Mouse (Mus musculus): ENCODE measurements around the gene Tmprss11a.

Gene Tmprss11a

GRCm38 (mm10) chr5:86468890-86469289, at the start of gene Tmprss11a:
Gene Tmprss11a, minus strand, starts transcription at chr5:86468990.
- DNase-seq (ENCODE audit: extremely low spot score, low read depth, low spot score) = no peak

DNA sequence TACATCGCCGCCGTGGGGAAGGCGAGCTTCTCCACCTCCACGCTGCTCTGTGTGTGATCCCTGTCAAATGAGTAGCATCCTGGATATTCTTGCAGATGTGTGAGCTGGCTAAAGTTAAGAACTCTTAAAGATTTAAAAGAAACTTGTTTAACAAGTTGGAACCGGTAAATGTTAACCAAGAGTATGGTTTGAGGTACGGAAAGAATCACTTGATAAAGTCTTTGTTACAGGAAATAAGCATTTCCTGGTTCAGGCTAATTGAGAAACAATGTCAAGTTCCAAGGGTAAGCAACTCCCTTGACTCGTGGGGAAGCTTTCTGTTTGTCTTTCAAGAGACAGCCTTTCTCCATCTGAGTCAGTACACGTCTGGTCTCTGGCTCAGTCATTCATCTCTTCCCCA, 49.7 kb upstream of the Tmprss11a start, which contains the start of gene Tmprss11g:
Gene Tmprss11g (minus strand): TSS at position 101 of the 400 bp plus-strand sequence.
- DNase-seq (ENCODE audit: extremely low spot score, low read depth, low spot score) = no peak

DNA sequence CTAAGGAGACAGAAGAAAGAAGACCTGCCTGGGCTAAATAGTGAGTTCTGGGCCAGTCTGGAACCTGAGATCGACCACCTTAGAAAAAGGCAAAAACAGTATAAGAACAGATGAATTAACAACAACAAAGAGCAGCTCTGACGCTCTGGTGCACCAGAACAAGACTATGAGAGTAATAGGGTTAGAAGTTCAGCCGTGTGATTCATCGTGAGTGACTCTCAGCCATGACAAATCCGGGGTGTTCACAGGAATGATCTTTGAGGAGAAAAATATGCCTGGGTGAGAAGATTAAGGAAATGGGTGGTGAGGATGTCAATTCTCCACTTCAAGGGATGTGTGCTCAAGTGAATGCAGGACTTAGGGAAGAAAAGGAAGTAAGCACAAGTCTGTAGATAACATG, 42.7 kb upstream of the Tmprss11a start:
- no peak for DNase-seq (ENCODE audit: extremely low spot score, low read depth, low spot score)

DNA sequence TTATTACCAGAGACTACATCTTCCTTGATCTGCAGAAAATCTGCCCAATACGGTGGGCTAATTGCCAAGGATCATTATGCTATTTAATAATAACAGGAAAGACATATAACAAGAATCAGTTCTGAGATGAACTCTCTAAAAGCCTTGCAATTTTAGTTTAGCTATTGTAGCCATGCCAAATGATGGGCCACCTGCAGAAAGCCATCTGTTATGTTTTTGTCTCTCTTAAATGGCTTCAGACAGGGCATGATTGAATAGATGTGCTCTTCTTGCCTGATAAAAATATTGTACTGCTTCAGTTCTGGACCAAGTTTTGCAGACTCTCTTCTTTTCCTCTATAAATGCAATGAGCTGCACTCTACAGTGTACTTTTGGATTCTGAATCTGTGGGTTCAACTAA, 24.7 kb upstream of the Tmprss11a start:
- DNase-seq (ENCODE audit: extremely low spot score, low read depth, low spot score) = no peak

DNA sequence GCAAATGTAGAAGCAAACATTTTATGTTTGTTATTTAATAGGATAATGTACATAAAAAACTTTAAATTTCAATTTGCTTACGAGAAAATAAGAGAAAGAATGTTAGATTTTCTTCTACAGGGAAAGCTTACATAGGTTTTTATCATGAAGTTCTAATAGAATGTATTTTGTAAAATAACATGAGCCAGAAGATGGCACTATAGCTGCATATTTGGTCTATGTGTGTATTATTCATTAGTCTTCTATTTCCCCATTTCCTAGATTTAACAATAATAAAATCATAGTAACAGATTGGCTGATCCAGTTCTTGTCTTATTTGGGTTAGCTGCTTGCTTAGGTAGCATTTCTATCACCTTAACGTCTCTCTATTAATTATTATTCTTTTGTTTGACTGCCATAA, 13.8 kb upstream of the Tmprss11a start:
- no peak for DNase-seq (ENCODE audit: extremely low spot score, low read depth, low spot score)

GRCm38 (mm10) chr5:86482031-86482430, 13.2 kb upstream of the Tmprss11a start:
- DNase-seq (ENCODE audit: extremely low spot score, low read depth, low spot score) = no peak

DNA sequence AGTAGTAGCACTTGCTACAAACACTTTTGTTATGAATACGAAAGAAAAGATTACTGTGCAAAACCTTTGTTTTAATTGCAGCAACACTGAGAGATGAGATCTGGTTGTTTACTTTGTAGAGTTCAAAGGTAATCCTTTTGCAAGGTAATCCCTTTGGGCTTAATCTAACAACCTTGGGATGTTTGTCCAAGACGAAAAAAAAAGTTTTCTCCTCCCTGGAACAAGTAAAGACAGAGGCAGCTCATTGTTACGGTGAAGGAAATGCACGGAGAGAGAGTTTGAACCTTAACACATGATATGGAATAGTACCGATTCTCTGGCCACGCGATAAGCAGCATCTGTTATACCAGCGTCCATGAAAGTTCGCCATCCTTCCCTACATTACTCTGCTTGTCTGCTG, 5.1 kb upstream of the Tmprss11a start:
- DNase-seq (ENCODE audit: extremely low spot score, low read depth, low spot score) = no peak

DNA sequence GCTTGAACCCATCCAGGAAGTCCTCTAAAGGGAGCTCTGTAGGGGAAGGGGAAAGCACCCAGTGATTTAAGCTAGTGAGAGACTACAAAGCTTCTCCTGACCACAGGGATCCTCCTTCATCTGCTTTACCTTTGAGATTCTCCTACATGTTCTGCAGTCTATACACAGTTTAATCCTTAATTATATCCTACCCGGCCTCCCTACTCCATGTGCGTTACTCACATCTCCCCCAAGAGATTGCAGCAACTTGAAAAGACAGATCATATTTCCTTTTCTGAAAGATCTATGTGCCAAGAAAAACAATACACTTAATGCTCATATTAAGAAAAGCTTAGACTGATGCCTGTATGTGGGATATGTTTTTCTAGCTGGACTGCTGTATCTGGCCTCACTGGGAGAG, 29.5 kb downstream of the Tmprss11a start:
- no peak for DNase-seq (ENCODE audit: extremely low spot score, low read depth, low spot score)

DNA sequence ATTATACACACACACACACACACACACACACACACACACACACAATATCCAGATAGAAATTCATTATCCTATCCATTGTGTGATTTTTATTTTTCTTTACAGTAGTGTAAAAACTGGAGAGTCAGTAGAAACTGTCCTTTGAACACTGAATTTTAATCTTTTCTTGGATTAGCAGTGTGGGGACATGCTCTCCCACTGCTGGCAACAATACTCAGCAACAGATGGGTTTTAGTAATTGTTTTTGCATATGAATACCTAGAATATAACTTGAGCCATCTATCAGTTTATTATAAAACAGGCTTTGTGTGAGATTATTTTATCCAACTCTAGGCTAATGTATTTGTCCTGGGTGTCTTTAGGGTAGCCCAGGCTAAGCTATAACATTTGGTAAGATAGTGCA, 30.2 kb downstream of the Tmprss11a start:
- DNase-seq (ENCODE audit: extremely low spot score, low read depth, low spot score) = no peak

GRCm38 (mm10) chr5:86432697-86433096, 36.1 kb downstream of the Tmprss11a start:
- DNase-seq (ENCODE audit: extremely low spot score, low read depth, low spot score) = no peak

GRCm38 (mm10) chr5:86431096-86431495, 37.7 kb downstream of the Tmprss11a start:
- DNase-seq (ENCODE audit: extremely low spot score, low read depth, low spot score) = no peak

DNA sequence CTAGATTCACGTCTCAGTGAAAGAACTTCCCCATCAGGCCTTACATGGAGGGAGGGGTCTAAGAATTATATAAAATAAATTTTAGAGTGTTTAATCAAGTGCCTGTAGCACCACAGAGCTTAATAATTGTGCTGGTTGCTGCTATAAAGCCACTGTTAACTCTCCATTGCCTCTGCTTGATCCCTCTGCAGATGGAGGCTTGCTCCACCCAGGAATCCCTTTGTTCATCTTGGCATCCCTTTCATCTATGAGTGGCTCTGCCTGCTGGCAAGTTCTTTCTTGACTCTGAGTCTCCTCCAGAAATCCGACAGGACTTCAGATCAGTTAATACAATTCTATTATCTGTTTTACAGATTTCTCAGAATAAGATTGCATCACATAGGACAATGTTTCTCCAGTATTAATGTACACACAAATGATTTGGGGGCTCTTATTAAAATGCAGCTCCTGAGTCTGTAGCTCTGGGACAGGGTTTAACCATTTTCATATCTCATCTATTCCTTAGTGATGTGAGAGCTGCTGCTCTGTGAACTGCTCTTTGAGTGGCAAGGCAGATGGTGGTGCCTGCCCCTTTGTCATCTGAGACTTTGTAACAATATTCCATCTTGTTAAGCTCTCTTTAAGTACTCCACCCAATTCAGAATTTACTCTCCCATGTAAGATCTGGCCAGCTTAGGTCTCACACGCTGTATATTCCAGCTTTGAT, 47.3 kb downstream of the Tmprss11a start:
- no peak for DNase-seq (ENCODE audit: extremely low spot score, low read depth, low spot score)

DNA sequence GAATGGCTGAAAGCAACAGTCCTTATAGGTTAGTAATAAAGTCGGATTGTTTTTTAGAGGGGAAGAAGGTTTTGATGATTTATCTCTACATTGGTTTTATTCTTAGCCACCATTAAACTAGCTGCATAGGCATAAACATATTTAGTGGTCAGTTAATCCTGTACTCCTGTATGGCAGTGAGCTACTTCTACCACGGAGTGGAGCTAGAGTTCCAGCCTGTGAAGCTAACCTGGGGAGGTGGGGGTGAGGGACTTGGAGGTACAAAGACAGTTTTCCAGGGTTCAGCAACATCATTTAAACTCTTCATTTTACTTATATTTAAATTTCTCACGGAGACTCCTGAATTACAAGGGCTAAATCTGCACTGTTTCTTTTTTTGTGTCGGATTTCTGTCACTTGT, 49.3 kb downstream of the Tmprss11a start:
- DNase-seq (ENCODE audit: extremely low spot score, low read depth, low spot score) = no peak

- no peak for DNase-seq (ENCODE audit: extremely low spot score, low read depth, low spot score)
Measured at GRCm38 (mm10) chr5:86414280-86414679, 54.5 kb downstream of the Tmprss11a start.

DNA sequence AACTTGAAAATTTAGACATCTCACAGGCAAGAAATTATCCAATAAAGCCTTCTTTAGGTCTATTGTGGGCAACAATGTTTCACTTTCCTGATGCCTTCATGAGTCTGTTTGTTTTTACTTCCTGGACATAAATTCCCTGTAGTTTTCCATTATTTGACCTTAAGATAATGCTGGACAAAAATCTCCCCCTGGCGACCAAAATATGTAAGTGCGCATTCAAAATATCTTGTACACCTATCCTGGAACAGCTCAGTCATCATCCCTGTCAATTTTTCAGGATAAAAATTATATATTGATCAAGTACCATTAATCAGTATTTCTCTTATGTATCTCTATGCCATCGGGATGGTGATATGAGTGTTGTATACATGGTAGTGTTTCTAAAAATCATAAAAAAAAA, 58.0 kb downstream of the Tmprss11a start:
- DNase-seq (ENCODE audit: extremely low spot score, low read depth, low spot score) = no peak

DNA sequence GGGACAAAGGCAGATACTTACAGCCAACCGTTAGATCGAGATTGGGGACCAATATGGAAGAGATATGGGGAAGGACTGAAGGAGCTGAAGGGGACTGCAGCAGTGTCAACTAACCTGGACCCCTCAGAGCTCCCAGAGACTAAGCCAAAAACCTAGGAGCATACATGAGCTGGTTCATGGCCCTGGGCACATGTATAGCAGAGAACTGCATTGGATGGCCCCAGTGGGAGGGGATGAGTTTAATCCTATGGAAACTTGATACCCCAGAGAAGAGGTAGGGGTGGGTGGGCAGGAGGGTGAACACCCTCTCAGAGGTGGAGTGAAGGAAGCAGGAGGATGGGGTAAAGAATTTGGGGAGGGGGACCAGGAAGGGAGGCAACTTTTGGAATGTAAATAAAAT, 60.8 kb downstream of the Tmprss11a start:
- DNase-seq (ENCODE audit: extremely low spot score, low read depth, low spot score) = no peak

- DNase-seq (ENCODE audit: extremely low spot score, low read depth, low spot score) = no peak
Measured at GRCm38 (mm10) chr5:86407191-86407590, 61.6 kb downstream of the Tmprss11a start.

DNA sequence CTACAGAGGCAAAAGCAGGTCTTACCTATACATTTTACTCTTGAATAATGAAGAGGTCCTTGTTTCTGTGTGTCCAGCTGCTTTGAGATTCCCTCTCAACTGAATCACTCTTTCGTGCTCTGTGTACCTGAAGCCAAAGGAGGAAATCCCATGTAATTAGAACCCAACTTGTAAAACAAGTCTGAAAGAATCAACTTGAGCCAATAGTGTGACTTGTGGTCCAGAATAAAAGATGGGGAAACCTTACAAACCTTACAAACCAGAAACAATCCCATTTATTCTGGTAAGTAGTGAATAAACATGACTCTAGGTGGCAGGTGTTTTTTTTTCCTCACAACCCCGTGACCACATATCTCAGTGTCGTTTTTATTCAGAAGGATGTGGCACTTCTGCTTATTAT, 95.5 kb downstream of the Tmprss11a start, which contains the start of gene Tmprss11d:
Gene Tmprss11d (minus strand): TSS at position 101 of the 400 bp plus-strand sequence.
- DNase-seq (ENCODE audit: extremely low spot score, low read depth, low spot score) = no peak

Measured in hindlimb bud, embryonic 11.5 days (tissue).